Mouse (Mus musculus): ENCODE data around the gene Tmem131l.
"Not testable (repeated sequence)": the region's sequence is repeated elsewhere in the genome, so short reads cannot be mapped to it uniquely, and the experiment has no call there.

Gene Tmem131l

DNA sequence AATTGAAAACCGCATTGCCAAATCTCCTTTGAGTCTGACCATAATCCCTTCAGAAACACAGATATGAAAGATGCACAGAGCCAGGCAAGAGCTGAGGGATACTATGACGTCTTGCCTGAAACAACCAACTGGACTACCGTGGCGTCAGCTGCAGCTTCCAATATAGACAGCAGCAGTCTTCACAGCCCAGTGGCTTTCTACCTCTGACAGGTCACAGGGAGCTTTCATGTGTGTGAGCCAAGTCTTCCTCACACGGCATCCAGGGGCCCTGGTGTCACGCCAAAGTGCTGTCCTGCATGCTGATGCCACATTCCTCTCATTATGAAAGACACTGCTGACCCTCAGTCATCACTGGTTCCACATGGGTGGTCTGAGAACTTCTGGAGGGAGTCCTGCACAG, 134.8 kb downstream of the Tmem131l start:
- peak in 1 of 2 experiments; percentile 15 for DNase-seq

DNA sequence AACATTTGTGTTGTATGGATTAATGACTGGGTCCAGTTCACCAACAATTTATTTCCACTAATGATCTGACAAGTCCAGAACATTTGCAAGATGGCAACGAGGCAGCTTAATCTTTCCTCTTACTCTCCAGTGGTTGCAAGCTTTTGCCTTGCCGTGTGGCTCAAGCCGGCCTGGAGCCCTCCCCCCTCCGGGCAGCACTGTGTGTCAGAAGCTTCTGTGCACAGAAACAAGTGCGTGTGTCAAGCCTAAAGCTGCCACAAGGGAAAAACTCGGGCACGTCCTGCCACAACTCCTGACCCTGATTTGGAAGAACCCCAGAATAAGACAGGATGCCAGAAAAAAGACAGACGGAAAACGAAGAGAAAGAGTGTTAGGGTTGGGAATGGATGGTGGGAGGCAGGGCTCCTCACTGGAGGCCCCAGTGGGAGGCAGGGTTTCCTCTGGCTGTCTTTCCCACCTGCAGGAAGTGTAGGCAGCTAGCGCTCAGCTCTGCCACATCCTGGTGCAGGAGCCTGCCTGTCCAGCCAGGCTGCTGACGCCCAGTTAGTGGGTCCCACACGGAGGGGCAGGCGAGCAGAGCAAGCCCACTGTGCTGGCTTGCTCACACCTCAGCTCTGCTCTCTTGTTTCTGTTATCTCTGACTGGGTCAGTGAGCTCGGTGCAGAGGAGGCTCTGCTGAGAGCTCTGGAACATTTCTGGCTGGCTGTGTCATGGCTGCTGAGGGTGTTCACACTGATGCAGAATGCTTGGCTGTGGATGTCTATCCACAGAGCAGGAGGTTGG, 135.6 kb downstream of the Tmem131l start:
- DNase-seq = no peak

DNA sequence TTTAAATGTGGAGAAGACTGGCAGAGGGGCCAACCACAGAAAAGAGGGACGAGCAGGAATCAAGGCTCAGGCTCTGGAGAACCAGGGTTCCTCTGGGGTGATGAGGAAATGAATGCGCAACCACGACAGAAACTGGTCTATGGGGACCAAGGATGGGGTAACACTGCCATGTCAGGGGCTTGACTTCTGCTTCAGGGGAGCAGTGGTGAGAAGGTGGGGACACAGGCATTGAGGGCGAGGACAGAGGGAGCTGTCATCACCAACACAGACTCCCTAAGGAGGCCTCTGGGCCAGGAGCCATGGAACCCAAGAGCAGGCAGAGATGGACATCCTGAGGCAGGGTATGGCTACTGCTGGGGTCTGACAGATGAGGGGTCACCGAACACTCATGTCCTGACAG, 137.0 kb downstream of the Tmem131l start:
- no peak for DNase-seq

DNA sequence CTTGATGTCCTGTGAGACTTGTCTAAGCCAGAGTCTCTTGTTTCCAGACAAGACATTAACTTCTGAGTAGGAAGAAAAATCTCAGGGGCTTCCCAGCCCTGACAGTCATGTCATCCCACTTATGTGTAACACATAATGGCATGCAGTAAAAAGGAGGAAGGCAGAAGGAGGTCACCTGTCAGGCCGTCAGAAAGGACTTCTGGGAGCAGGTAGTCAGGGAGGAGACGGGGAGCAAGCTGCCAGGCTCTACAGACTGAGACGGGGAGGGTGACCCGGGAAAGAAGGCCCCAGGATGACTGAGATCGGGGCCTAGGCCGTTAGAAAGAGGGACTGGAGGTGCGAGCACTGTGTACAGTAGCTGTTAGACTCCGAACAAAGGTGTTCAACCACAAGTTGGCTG, 137.5 kb downstream of the Tmem131l start:
- no peak for DNase-seq

DNA sequence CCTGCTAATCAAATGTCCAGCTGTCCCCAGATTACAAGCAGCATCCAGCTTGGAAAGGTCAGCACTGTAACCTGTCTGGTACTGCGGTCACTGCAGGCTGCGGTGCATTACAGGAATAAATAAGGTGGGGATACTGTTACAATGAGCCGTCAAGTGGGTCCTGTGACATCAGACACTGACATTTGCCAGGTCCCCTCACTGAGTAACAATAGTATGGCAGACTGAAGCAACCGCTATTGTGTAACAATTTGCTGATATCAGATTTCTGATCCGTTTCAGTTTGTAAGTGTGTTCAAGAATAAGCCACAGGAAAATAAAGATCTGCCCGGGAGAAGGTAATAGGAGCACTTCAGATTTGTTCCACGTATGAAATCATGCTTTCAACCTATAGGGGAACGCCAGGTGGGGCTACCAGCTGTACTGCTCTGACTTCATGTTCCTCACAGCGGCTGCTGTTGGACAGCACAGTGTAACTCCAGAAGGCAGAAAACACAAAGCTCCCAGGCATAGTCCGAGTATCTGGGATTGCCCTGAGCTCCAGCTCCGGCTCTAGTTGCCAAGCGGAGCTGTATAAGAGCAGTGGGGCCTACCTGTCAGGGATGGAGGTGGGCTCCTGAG, 139.1 kb downstream of the Tmem131l start:
- DNase-seq = no peak

DNA sequence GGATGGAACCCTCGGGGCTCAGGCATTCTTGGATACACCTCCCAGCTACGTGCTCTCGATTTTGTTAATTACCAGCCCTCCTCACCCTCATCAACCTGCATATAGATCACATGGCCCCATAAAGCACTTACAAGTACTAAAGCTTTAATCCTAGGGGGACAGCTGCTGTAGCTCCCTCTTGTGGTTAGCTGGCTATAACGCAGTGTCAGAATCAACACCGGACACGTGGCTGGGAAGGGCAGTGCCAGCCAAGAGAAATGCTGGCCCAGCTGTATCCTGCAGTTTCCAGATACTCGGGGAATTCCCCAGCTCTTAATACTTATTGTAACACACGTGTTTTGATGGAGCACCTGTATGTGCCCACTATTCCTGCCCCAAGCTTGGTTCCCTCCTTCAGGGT, 140.4 kb downstream of the Tmem131l start:
- no peak for DNase-seq

DNA sequence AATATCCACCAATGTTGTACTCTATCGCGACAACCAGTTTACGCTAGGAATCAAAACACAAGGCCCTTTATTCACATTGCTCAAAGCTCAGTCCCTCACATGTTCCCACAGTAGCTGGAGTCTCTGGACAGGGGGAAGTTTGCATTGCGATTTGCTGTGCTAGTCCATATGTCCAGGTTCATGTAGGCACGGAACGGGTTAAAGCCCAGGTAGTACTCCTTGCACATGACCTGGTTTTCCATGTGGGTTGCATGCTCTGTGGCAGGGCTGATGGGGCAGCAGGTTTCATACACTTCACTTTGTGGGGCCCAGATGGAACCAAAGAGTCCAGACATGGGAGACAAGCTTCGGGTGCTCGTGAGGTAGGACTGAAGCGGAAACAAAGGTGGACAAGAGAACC, 141.7 kb downstream of the Tmem131l start:
- no peak for DNase-seq

DNA sequence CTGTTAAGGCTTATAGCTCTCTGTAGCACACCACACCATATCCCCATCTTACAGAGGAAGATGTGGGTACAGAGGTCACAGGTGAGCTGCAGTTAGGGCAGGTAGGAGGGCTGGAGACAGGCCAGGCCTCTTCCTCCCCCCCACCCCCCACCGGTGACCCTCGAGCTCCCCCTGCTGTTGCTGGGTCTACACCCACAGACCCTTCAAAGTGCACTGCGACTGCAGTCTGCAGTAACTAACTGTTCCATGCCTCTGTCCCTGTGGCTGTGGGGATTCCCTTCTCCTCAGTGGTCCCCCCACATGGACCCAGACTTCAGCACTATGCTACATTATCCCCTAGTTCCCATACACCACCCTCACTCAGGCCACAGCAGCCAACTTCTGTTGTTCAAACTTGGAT, 144.2 kb downstream of the Tmem131l start:
- no peak for DNase-seq

DNA sequence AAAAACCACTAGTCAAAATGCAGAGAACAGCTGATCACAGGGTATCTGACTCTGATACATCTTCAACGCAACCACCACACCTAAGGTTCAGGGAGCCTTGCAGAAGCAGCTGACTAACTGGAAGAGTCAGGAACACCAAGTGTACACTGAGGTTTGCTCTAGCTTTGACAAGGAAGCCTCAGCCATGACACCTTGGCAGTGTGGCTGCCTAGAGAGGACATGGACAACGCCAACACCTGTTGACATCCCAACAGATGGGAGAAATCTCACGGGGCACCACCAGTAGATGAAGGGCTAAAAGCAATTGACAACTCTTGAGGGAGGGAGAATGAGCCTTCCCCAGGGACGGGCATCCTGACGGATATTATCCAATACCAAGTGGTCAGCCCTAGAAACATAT, 144.9 kb downstream of the Tmem131l start:
- DNase-seq = no peak

DNA sequence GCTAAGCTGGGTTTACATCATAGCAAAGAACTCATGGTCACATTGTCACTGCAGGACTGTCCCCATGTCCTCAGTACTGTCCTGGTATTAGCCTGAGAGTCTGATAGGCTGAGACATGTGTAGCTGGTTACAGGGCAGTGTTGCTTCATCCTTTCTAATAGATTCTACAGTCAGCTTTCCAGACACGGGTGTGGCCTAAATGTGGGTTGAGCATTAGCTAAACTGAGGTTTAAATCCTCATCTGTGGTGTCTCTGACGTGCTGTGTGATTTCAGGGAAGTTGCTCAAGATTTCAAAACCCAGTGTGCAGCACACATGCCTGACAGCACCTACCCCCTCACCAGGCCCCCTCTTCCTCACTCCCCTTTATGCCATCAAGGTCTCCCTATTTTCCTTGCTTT, 154.8 kb downstream of the Tmem131l start:
- DNase-seq = no peak

DNA sequence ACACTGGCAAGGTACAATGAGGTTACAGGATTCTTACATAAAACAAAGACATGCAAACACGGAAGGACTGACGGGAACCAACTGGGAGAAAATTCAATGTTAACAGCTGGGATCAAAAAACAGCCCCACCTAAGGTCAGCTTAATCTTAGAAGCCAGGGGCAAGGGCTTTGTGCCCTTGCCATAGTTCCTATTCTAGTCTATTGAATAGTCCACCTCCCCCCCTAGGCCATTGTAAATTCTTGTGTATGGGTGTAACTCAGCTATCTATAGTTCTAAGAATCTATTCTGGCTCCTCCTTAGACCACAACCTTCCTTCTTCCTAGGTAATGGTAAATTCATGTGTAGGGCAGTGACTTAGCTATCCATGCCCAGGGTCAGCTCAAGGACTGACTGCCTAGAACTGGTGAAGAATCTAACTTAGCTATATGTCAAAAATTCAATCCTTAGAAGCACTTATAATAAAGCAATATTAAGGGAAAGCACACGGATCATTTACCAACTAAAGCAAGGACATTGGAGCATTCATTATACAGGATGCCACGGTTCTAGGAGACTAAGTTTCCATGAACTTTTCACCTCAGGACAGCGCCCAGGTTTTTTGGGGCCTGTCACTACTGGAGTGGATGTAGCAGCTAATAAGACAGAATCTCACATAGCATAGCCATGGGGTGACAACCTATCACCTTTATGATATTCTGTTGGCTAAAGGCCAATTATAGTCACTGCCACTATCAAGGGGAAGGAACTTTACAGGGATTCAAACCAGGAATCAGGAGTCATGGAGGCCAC, 160.5 kb downstream of the Tmem131l start:
- DNase-seq = not testable (repeated sequence)

DNA sequence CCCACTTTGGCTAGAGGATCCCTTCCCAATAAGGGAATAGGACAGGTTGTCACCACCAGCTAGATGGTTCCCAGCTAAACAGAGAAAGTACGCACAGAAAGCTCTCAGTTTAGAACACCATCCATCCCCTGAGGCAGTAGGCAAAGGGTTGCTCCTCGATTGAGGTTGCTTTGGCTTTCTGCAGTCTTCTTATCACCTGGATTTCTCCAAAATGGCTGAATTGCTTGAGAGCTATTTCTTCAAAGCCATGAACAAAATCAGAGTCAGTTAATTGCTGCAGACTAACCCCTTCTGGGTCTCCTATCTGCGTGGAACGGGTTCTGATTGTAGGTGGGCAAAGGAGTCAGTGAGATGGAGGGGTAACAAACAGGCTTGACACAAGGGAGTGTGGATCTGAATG, 161.2 kb downstream of the Tmem131l start:
- DNase-seq = no peak

DNA sequence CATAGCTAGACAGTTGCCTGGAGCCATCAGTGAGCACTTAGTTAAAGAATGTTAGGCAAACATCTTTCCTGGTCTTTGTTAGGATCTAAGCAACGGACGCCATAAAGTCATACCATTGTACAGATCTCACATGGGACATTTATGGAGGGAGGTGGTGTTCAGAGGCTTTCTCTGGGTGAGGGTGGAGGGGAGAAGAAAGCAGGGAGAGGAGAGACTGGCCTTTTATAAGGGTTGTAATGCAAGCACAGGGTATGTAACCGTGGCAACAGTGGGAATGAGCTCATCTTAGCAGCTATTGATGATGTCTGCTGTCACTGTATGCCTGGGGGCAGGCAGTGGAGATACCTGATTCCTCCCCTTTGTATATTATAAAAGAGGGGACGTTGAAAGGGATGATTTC, 163.7 kb downstream of the Tmem131l start:
- no peak for DNase-seq

DNA sequence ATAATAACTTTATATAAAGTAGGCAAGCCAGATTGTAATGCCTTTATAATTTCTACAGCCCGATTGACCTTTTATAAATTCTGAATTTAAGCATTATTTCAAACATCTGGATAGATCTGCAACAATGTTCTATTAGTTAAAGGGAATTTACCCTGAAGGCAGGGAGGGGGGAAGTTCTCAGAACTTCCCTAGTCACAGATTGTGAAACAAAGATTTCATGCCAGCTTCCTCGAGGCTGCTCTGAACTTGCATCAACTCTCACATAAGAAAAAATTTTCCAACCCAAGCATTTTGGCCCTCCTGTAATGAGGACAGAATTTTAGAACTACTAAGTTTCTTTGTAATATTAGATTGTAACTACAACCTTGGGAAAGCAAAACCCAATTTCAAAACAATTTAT, 164.9 kb downstream of the Tmem131l start:
- not testable (repeated sequence) for DNase-seq

DNA sequence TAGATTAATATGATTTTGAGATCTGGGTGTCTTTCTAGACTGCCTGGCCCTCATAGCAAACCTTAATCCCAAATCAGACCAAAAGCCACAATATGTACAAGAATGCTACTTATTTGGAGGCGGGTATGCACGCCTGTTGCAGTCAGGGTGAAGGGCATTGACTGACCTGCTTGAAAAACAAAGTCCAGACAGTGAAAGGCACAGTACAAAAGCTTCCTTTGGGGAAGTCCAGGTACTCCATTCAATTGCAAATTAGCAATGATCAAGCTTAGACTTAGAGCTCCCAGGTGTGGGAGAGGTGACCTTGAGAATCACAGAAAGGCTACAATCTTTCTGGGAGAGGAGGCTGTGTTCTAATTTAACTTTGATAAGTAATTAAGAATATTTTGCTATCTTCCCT, 167.1 kb downstream of the Tmem131l start:
- not testable (repeated sequence) for DNase-seq

DNA sequence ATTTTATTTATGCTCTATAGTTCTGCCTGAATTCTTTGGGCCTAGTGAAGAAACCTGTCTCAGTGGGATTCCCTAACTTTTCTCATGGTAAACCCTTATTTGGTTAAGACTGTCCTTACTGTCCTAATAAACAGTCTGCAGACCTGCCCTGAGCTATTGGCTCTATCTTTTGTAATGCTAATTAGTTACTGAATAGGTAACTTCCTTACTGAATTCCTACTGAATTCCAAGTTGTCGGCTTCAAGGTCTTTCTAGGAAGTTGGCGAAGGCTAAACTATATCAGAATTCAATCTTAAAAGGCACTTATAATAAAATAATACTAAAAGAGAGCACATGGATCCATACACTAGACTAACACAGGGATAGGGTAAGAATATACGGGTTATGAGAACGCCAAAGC, 168.0 kb downstream of the Tmem131l start:
- DNase-seq = not testable (repeated sequence)

DNA sequence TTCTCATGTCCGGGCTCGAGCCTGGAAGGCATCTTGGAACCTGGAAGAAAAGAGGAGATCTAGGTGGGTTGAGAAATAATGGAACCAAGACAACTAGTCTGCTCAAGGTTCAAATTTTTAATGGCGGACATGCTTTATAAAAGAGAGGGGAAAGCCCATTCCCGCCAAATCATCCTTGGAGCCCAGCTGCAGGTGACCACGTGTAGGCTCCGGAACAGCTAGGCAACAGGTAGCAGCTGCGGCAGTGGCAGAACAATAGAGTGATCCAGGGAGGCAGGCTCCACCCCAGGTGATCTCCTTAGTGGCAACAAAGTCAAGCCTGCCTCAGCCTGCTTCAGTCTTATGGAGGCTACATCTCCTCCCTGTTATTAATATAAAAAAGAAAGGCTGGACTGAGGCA, 168.4 kb downstream of the Tmem131l start:
- not testable (repeated sequence) for DNase-seq

DNA sequence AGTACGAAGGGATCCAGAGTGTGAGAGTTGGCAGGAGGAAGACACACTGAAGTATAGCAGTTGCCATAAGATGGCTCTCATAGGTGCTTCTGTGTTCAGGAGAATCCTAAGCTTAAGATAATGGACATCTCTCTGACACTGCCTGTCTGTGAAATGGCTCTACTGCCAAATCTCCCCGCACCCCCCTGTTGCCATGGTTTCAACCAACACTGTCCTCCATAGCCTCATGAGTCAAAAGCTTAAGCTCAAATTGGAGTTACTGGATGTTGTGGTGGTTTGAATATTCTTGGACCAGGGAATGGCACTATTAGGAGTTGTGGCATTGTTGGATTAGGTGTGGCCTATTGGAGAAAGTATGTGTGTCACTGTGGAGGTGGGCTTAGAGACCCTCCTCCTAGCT, 170.2 kb downstream of the Tmem131l start:
- DNase-seq = no peak

DNA sequence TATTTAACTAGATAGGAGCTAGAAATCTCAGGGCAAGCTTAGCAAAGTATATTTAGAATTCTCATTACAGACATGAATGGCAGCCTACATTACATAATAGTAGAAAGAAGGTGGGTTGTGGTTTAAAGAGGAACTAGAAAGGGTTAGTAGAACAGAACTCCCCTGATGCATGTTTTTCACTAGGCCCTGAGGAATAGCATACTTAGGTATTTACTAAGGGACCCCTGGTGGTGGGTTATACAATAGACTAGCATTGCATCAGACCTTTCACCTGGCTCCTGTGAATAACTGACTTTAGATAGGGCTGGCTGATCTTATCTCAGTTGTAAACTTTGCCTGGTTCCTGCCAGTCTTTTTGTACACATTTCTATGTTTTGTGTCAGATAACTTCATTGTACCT, 172.9 kb downstream of the Tmem131l start:
- DNase-seq = not testable (repeated sequence)

DNA sequence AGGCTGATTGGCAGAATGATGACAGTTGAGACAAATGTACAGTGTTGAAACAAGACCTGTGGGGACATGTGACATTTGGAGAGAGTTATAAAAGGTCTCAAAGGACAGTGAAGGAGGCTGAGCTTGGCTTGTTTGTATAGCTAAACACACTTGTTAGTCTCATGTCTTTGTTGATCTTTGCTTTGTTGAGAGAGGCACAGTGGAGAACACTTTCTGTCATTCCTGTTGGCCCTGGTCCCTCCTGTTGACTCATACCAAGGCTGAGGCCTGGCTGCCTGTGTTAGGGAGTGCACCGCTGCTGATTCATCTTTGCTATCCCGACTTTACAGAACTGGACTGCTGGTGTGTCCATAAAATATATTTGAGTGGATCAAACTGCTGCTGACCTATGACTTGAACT, 174.8 kb downstream of the Tmem131l start:
- no peak for DNase-seq

DNA sequence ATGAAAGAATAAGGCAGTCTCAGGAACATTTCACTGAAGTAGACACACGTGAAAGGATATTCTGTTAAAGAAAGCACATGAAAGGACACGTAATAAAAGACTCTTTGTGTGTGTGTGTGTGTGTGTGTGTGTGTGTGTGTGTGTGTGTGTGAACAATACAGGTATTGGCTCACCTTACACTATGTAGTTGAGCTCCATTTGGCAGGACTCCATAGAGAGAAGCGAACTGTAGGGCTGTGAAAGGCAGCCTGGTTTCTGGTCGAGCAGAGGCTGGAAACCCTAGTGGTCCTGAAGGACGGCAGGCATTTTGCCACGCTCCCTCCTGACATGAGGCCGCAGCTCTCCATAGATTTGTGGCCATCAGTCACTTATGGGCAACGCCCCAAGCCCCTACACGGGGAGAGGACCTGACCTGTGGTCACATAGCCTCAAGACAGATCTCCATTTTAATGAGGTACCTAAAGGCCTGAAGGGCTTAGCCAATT, 175.9 kb downstream of the Tmem131l start:
- no peak for DNase-seq

DNA sequence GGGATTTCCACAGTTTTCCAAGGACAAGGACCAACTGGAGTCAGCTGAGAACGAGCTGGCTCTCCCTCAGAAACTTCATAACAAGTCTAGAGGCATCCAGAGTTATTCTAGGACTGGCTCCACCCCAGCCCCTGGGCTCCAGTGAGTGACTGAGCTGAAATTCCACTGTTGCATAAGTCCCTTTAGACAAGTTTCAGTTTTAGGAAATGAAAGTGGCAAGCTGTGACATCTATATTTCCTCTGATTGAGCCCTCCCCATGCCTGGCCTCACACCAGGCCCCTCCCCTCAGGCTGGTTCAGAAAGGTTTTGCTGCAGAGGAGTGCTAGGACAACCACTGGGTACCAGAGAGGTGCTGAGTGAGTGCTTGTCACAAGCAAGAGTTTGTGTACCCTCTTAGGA, 177.0 kb downstream of the Tmem131l start:
- no peak for DNase-seq

DNA sequence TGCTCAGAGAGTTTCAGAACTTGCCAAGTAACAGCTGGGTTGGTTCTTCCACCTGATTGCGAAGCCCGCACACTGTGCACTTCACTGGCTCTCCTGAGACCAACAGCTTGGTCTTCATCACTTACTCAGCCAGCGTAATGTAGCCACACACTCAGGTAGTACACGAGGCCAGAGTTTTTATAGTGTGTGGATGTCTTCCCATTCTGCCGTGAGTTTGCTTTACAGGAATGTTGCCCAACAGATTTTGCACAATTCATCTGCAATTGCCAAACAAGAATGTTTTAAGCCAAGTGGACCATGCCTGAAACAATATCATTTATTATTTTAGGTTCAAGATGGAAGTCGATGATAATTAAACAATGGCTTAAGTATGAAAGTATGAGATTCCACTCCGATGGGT, 180.4 kb downstream of the Tmem131l start:
- no peak for DNase-seq

DNA sequence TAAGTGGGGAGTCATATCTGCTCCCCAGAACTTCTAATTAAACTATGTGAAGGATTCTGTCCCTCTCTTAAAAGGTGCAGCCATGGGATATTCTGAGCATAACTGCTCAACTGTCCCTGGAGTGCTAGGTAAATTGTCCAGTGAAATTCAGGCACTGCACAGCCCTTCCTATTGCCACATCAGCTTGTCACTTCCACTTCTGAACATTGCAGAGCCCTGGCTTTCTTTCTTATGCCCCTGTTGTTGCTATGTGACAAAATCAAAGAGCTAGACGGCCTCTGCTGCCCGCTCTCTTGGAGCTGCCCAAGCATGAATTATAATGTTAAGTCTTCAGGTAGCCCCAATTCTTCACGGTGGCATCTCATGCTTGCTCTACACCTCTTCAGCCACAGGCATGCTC, 180.9 kb downstream of the Tmem131l start:
- DNase-seq = no peak

Measured in cerebellum, postnatal 36 days (tissue).